Mouse (Mus musculus) MEL (cell line): ENCODE results near the gene Sp6. TPM values are rescaled to one million over a fixed set of nuclear protein-coding genes. Genes with fewer than 3 reads are reported as not detected.

Source experiments
- DNase-seq: peaks from one replicate; pipeline ENCODE4 v3.0.0; 2011; ENCODE audit warnings: low read depth, low spot score
- H3K27ac ChIP-seq: 2 replicates; pipeline ENCODE4 v1.5.1; 2012; ENCODE audit warnings: low read depth, mild to moderate bottlenecking, control low read depth, low read length, moderate library complexity; ENCODE audit not compliant: control insufficient read depth
- H3K27me3 ChIP-seq, 2 experiments: fragments of 150-350 bp in 1 of 2; sonication (generic) in 1 of 2; 2 replicates each; pipeline ENCODE4 v1.6.1; 2012; ENCODE audit warnings: low read length in 2 of 2, mild to moderate bottlenecking in 2 of 2, improper control_type of control experiment in 1 of 2, moderate library complexity in 1 of 2; ENCODE audit not compliant: insufficient read depth in 2 of 2, control insufficient read depth in 1 of 2
- H3K36me3 ChIP-seq, 2 experiments: 2 replicates each; pipeline ENCODE4 v1.6.1; 2012 to 2014; ENCODE audit warnings: low read length in 2 of 2, improper control_type of control experiment in 1 of 2, inconsistent platforms in 1 of 2, mild to moderate bottlenecking in 1 of 2; ENCODE audit not compliant: insufficient read depth in 2 of 2, control insufficient read depth in 1 of 2
- H3K4me1 ChIP-seq, 2 experiments: fragments of 150-350 bp in 1 of 2; sonication (generic) in 1 of 2; 2 replicates each; pipeline ENCODE4 v1.6.1; 2012; ENCODE audit warnings: low read length in 2 of 2, improper control_type of control experiment in 1 of 2, mild to moderate bottlenecking in 1 of 2; ENCODE audit not compliant: insufficient read depth in 2 of 2, control insufficient read depth in 1 of 2
- H3K4me3 ChIP-seq, 2 experiments: fragments of 150-350 bp in 1 of 2; sonication (generic) in 1 of 2; 2 replicates each; pipeline ENCODE4 v1.5.1; 2012; ENCODE audit warnings: low read depth in 2 of 2, low read length in 2 of 2, mild to moderate bottlenecking in 2 of 2, moderate library complexity in 2 of 2, control low read depth in 1 of 2, improper control_type of control experiment in 1 of 2; ENCODE audit not compliant: control insufficient read depth in 1 of 2, insufficient read depth in 1 of 2
- H3K79me2 ChIP-seq: 2 replicates; pipeline ENCODE4 v1.6.1; 2012; ENCODE audit warnings: mild to moderate bottlenecking, low read length, moderate library complexity; ENCODE audit not compliant: control insufficient read depth, poor library complexity, insufficient read depth
- H3K9ac ChIP-seq: 2 replicates; pipeline ENCODE4 v1.6.1; 2012; ENCODE audit warnings: low read depth, mild to moderate bottlenecking, control low read depth, low read length, moderate library complexity; ENCODE audit not compliant: control insufficient read depth, poor library complexity, severe bottlenecking
- H3K9me3 ChIP-seq: fragments of 150-350 bp; sonication (generic); replicated peaks from 2 replicates; pipeline ENCODE4 v1.6.1; 2012; ENCODE audit warnings: mild to moderate bottlenecking, low read length, improper control_type of control experiment, moderate library complexity; ENCODE audit not compliant: insufficient read depth
- CHD2 ChIP-seq: IDR thresholded peaks from 2 replicates; pipeline ENCODE4 v1.6.1; 2011; ENCODE audit warnings: low read length, improper control_type of control experiment
- E2F4 ChIP-seq: IDR thresholded peaks from 2 replicates; pipeline ENCODE4 v1.6.1; 2011; ENCODE audit warnings: low read depth, low read length, improper control_type of control experiment, borderline replicate concordance
- ELF1 ChIP-seq: IDR thresholded peaks from 2 replicates; pipeline ENCODE4 v1.6.1; 2014; ENCODE audit warnings: low read depth, mild to moderate bottlenecking, inconsistent platforms, low read length, improper control_type of control experiment, moderate library complexity
- EP300 ChIP-seq, 2 experiments: IDR thresholded peaks; 2 replicates each; pipeline ENCODE4 v1.6.1; 2011; ENCODE audit warnings: improper control_type of control experiment in 2 of 2, low read length in 2 of 2, low read depth in 1 of 2, mild to moderate bottlenecking in 1 of 2
- GABPA ChIP-seq: IDR thresholded peaks from 2 replicates; pipeline ENCODE4 v1.6.1; 2012; ENCODE audit warnings: low read depth, mild to moderate bottlenecking, inconsistent platforms, low read length, improper control_type of control experiment, moderate library complexity
- GATA1 ChIP-seq: IDR thresholded peaks from 2 replicates; pipeline ENCODE4 v1.6.1; 2011; ENCODE audit warnings: low read depth, low read length, improper control_type of control experiment
- HCFC1 ChIP-seq: IDR thresholded peaks from 2 replicates; pipeline ENCODE4 v1.6.1; 2012; ENCODE audit warnings: low read depth, mild to moderate bottlenecking, inconsistent platforms, low read length, improper control_type of control experiment, moderate library complexity
- JUND ChIP-seq: IDR thresholded peaks from 2 replicates; pipeline ENCODE4 v1.6.1; 2011; ENCODE audit warnings: low read depth, mild to moderate bottlenecking, improper control_type of control experiment, low read length
- KAT2A ChIP-seq: conservative IDR thresholded peaks from 2 replicates; pipeline ENCODE4 v1.6.1; 2012; ENCODE audit warnings: low read depth, low read length, improper control_type of control experiment, inconsistent platforms
- MYC ChIP-seq: IDR thresholded peaks from 2 replicates; pipeline ENCODE4 v1.6.1; 2011; ENCODE audit warnings: low read depth, mild to moderate bottlenecking, low read length, improper control_type of control experiment, moderate library complexity
- NELFE ChIP-seq: IDR thresholded peaks from 2 replicates; pipeline ENCODE4 v1.6.1; 2011; ENCODE audit warnings: low read depth, low read length, improper control_type of control experiment
- POLR2AphosphoS2 ChIP-seq: IDR thresholded peaks from 2 replicates; pipeline ENCODE4 v1.6.1; 2011; ENCODE audit warnings: low read length, improper control_type of control experiment
- POLR2AphosphoS5 ChIP-seq: IDR thresholded peaks from 2 replicates; pipeline ENCODE4 v1.6.1; 2012; ENCODE audit warnings: low read depth, borderline replicate concordance, mild to moderate bottlenecking, inconsistent platforms, low read length, moderate library complexity, mixed read lengths
- RAD21 ChIP-seq: IDR thresholded peaks from 2 replicates; pipeline ENCODE4 v1.6.1; 2011; ENCODE audit warnings: mild to moderate bottlenecking, low read depth, low read length, improper control_type of control experiment
- TAL1 ChIP-seq: IDR thresholded peaks from 2 replicates; pipeline ENCODE4 v1.6.1; 2012; ENCODE audit warnings: mild to moderate bottlenecking, inconsistent platforms, low read length, moderate library complexity, mixed read lengths
- TBP ChIP-seq: IDR thresholded peaks from 2 replicates; pipeline ENCODE4 v1.8.0; 2011; ENCODE audit warnings: low read depth, low read length, improper control_type of control experiment
- TCF12 ChIP-seq: IDR thresholded peaks from 2 replicates; pipeline ENCODE4 v1.6.1; 2014; ENCODE audit warnings: low read depth, mild to moderate bottlenecking, inconsistent platforms, low read length, improper control_type of control experiment, moderate library complexity
- ZKSCAN1 ChIP-seq: IDR thresholded peaks from 2 replicates; pipeline ENCODE4 v1.6.1; 2012; ENCODE audit warnings: low read depth, mild to moderate bottlenecking, inconsistent platforms, low read length, improper control_type of control experiment, moderate library complexity
- ZMIZ1 ChIP-seq: IDR thresholded peaks from 2 replicates; pipeline ENCODE4 v1.6.1; 2012; ENCODE audit warnings: low read depth, mild to moderate bottlenecking, inconsistent platforms, low read length, improper control_type of control experiment, moderate library complexity
- polyA plus RNA-seq, 2 experiments: library from polyadenylated mRNA; stranded (reverse) in 1 of 2; unstranded in 1 of 2; fragments of >175 nt in 1 of 2; fragments of >200 nt in 1 of 2; gene quantifications; 2 replicates each; pipeline versions ENCODE4 v1.2.1 to v1.2.4; 2012; ENCODE audit warnings: low replicate concordance in 2 of 2, low read depth in 1 of 2; ENCODE audit not compliant: insufficient read length in 2 of 2, insufficient read depth in 1 of 2, missing spikeins in 1 of 2
- total RNA-seq: library from RNA; depleted of rRNA; stranded (reverse); fragments of 300-350 nt; gene quantifications from 2 replicates; pipeline ENCODE4 v1.2.3, GENCODE M21; 2012

Gene Sp6
- total and polyA plus RNA-seq, 3 experiments: 0.04 TPM; not detected in 2

DNA sequence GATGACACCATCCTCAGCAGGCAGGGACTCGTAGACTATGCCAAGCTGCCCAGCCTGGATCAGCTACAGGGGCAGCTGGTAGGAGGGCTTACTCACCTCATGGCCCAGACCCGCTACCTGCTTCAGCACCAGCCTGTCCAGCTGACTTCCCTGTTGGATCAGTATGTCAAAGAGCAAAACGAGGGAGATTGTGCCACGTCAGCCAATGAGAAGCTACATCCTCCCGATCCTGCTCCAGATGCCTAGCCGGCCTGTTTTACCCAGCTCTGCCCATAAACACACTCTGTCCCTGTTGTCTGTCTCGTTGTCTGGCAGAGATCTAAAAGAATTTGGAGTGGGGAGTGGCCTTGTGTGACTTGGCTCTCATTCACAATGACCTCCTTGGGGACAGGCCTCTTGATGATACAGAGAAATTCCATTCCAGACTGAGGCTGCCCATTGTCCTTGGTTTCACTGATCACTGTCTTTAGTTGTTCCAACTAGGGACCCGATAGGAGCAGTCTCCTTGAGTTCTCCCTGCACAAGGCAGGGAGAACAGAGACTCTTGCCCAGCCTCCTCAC lies 35.0 kb downstream of the Sp6 start:
- Histone ChIP-seq H3K4me1 (peaks cover 0 to 16% of the 10 kb centered on the region in 2 experiments; a peak in 2 of 4 replicates), H3K4me3 (no peak overlapping the region), H3K27ac (no peak overlapping the region), H3K27me3 (no peaks in the 10 kb centered on the region), H3K9ac (no peak overlapping the region), H3K36me3 (no peaks in the 10 kb centered on the region), H3K79me2 (peaks cover 14% of the 10 kb centered on the region), H3K9me3 (no peaks in the 10 kb centered on the region)
- no peak for TF ChIP-seq POLR2AphosphoS5
- no peak for TF ChIP-seq ELF1
- TF ChIP-seq GATA1: no peak
- no peak for TF ChIP-seq CHD2
- TF ChIP-seq E2F4: no peak
- no peak for TF ChIP-seq EP300 (IDR thresholded peaks at IDR 0.05; ENCODE audit: low read depth in 1 of 2, low read length in 2 of 2)
- no peak for TF ChIP-seq RAD21
- TF ChIP-seq ZKSCAN1: no peak
- TF ChIP-seq HCFC1: no peak
- no peak for TF ChIP-seq ZMIZ1
- TF ChIP-seq GABPA: no peak
- no peak for TF ChIP-seq NELFE
- TF ChIP-seq MYC: no peak
- DNase-seq: no peak

DNA sequence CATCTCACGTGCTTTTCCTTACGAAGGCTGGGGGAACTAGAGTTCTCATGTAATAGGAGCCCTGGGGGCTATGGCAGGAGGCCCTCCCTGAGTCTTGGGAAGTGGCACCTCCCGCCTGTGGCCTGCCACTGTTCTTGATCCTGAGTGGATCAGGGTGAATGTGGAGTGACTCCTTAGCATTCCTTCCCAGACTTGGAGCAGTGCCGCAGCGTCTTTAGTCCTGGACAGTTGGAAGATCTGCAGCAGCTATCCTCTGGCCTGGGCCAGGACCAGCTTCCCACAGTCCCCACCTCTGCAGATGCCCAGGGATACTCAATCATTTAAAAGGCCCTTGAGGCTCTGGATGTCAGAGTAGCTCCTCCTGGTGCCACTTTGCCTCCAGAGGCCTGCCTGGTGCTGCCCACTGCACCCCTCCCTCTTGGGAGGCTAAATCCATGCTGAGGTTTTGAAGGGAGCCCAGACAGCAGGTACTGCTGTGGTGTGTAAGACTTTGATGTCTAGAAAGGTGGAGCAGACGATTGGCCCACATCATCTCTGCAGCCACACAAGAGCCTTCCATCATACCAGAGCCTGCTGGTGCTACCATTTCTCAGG lies 36.4 kb downstream of the Sp6 start:
- no peaks in the 10 kb centered on the region for H3K36me3 ChIP-seq
- no peak overlapping the region for H3K4me3 ChIP-seq
- H3K4me1 ChIP-seq: peaks cover 0 to 16% of the 10 kb centered on the region in 2 experiments; a peak in 2 of 4 replicates
- no peaks in the 10 kb centered on the region for H3K27me3 ChIP-seq
- H3K27ac ChIP-seq: no peak overlapping the region
- H3K79me2 ChIP-seq: peaks cover 10% of the 10 kb centered on the region
- TF ChIP-seq KAT2A: no peak
- peak; percentile 84 for TF ChIP-seq POLR2AphosphoS2
- TF ChIP-seq TAL1: no peak
- TF ChIP-seq TCF12: no peak
- TF ChIP-seq TBP: no peak
- no peak for TF ChIP-seq JUND
- no peak for DNase-seq
- H3K9ac ChIP-seq: no peak overlapping the region
- no peaks in the 10 kb centered on the region for H3K9me3 ChIP-seq
